Mouse (Mus musculus) megakaryocyte, embryonic 14.5 days (primary cell): Measurements from ENCODE around the gene Apoe. TPM values are rescaled to one million over a fixed set of nuclear protein-coding genes. Genes with fewer than 3 reads are reported as not detected.

ENCODE experiments used
- H3K27me3 ChIP-seq: replicated peaks from 2 replicates; pipeline ENCODE3; 2012; ENCODE audit warnings: inconsistent platforms
- H3K36me3 ChIP-seq: replicated peaks from 2 replicates; pipeline ENCODE3; 2012; ENCODE audit warnings: low read length, inconsistent platforms, mixed read lengths
- H3K4me1 ChIP-seq: 2 replicates; pipeline ENCODE4 v1.6.1; 2012; ENCODE audit warnings: inconsistent platforms
- H3K4me3 ChIP-seq: replicated peaks from 2 replicates; pipeline ENCODE3; 2012; ENCODE audit warnings: moderate library complexity, mild to moderate bottlenecking, inconsistent platforms
- H3K9me3 ChIP-seq: 2 replicates; pipeline ENCODE4 v1.6.1; 2012; ENCODE audit warnings: inconsistent platforms
- FLI1 ChIP-seq: IDR thresholded peaks from 2 replicates; pipeline ENCODE4 v1.6.1; 2012; ENCODE audit warnings: low read length, inconsistent platforms, mixed read lengths
- GATA1 ChIP-seq: IDR thresholded peaks from 3 replicates; pipeline ENCODE4 v1.6.1; 2012; ENCODE audit warnings: mixed read lengths, low read length, inconsistent platforms, borderline replicate concordance
- polyA plus RNA-seq: library from polyadenylated mRNA; stranded (reverse); fragments of >175 nt; gene quantifications from 2 replicates; pipeline ENCODE4 v1.2.3, GENCODE M21; 2012; ENCODE audit warnings: low replicate concordance; ENCODE audit not compliant: insufficient read depth

Gene Apoe
- polyA plus RNA-seq, 1 experiment, result 6,452 TPM

- Histone ChIP-seq H3K4me1 (peaks cover 43% of the 10 kb centered on the region), H3K4me3 (peak overlapping the region; percentile 99), H3K36me3 (peaks cover 22% of the 10 kb centered on the region), H3K27me3 (peaks cover 27% of the 10 kb centered on the region), H3K9me3 (peaks cover 14% of the 10 kb centered on the region)
- TF ChIP-seq FLI1 (no peak), GATA1 (no peak)
Measured at GRCm38 (mm10) chr7:19716822-19717221, 17.8 kb upstream of the Apoe start.

- TF ChIP-seq GATA1 (no peak), FLI1 (no peak)
- H3K36me3 ChIP-seq, result peaks cover 29% of the 10 kb centered on the region
- peaks cover 21% of the 10 kb centered on the region for H3K27me3 ChIP-seq
- H3K9me3 ChIP-seq, result peaks cover 7% of the 10 kb centered on the region
- H3K4me3 ChIP-seq, result peak overlapping the region; percentile 99
- peaks cover 49% of the 10 kb centered on the region for H3K4me1 ChIP-seq
Measured at GRCm38 (mm10) chr7:19716055-19716682, 17.2 kb upstream of the Apoe start.

- H3K9me3 ChIP-seq, result peaks cover under 1% of the 10 kb centered on the region
- H3K36me3 ChIP-seq, result peaks cover 34% of the 10 kb centered on the region
- peaks cover 49% of the 10 kb centered on the region for H3K4me1 ChIP-seq
- peaks cover 15% of the 10 kb centered on the region for H3K27me3 ChIP-seq
- peak within 1 kb of the TSS; percentile 99 for H3K4me3 ChIP-seq
- TF ChIP-seq GATA1 (no peak), FLI1 (no peak)
Measured at GRCm38 (mm10) chr7:19715239-19716054, 16.5 kb upstream of the Apoe start, which contains the start of gene Tomm40. Tomm40 (minus strand) TSS chr7:19715438.

- Histone ChIP-seq H3K27me3 (peaks cover 14% of the 10 kb centered on the region), H3K36me3 (peaks cover 39% of the 10 kb centered on the region), H3K4me3 (peak overlapping the region; percentile 99), H3K9me3 (no peaks in the 10 kb centered on the region), H3K4me1 (peaks cover 49% of the 10 kb centered on the region)
- TF ChIP-seq GATA1 (no peak), FLI1 (no peak)
Measured at GRCm38 (mm10) chr7:19714836-19715235, 15.8 kb upstream of the Apoe start.

GRCm38 (mm10) chr7:19713598-19713997, 14.6 kb upstream of the Apoe start:
- H3K27me3 ChIP-seq, result peaks cover 3% of the 10 kb centered on the region
- H3K4me3 ChIP-seq, result no peak overlapping the region
- TF ChIP-seq GATA1, result no peak
- H3K36me3 ChIP-seq, result peaks cover 52% of the 10 kb centered on the region
- H3K9me3 ChIP-seq, result no peaks in the 10 kb centered on the region
- H3K4me1 ChIP-seq, result peaks cover 52% of the 10 kb centered on the region

- Histone ChIP-seq H3K36me3 (peaks cover 56% of the 10 kb centered on the region), H3K9me3 (no peaks in the 10 kb centered on the region), H3K4me1 (peaks cover 52% of the 10 kb centered on the region), H3K27me3 (peaks cover 3% of the 10 kb centered on the region), H3K4me3 (no peak overlapping the region)
- TF ChIP-seq FLI1 (no peak), GATA1 (no peak)
Measured at GRCm38 (mm10) chr7:19713196-19713595, 14.2 kb upstream of the Apoe start.

- H3K4me1 ChIP-seq, result peaks cover 52% of the 10 kb centered on the region
- no peak overlapping the region for H3K4me3 ChIP-seq
- peaks cover 63% of the 10 kb centered on the region for H3K36me3 ChIP-seq
Measured at GRCm38 (mm10) chr7:19712414-19712813, 13.4 kb upstream of the Apoe start.

GRCm38 (mm10) chr7:19710650-19711049, 11.7 kb upstream of the Apoe start:
- Histone ChIP-seq H3K36me3 (peaks cover 73% of the 10 kb centered on the region), H3K4me3 (no peak overlapping the region)
- no peak for TF ChIP-seq FLI1
- no peak for TF ChIP-seq GATA1

More at GRCm38 (mm10) chr7:19712414-19712813, 13.4 kb upstream of the Apoe start:
- H3K27me3 ChIP-seq, result no peaks in the 10 kb centered on the region
- TF ChIP-seq FLI1, result no peak
- TF ChIP-seq GATA1, result no peak
- no peaks in the 10 kb centered on the region for H3K9me3 ChIP-seq

GRCm38 (mm10) chr7:19705271-19705670, 6.3 kb upstream of the Apoe start:
- no peaks in the 10 kb centered on the region for H3K9me3 ChIP-seq
- H3K4me1 ChIP-seq, result peaks cover 30% of the 10 kb centered on the region
- no peak overlapping the region for H3K4me3 ChIP-seq
- H3K27me3 ChIP-seq, result no peaks in the 10 kb centered on the region
- H3K36me3 ChIP-seq, result peaks cover 88% of the 10 kb centered on the region
- TF ChIP-seq FLI1 (no peak), GATA1 (no peak)

More at GRCm38 (mm10) chr7:19710650-19711049, 11.7 kb upstream of the Apoe start:
- Histone ChIP-seq H3K4me1 (peaks cover 36% of the 10 kb centered on the region), H3K9me3 (no peaks in the 10 kb centered on the region), H3K27me3 (no peaks in the 10 kb centered on the region)

- TF ChIP-seq FLI1 (no peak), GATA1 (no peak)
- Histone ChIP-seq H3K4me3 (no peak overlapping the region), H3K4me1 (peaks cover 31% of the 10 kb centered on the region), H3K36me3 (peaks cover 83% of the 10 kb centered on the region), H3K9me3 (no peaks in the 10 kb centered on the region), H3K27me3 (no peaks in the 10 kb centered on the region)
Measured at GRCm38 (mm10) chr7:19704475-19704874, 5.5 kb upstream of the Apoe start.
